Mouse (Mus musculus) spleen, postnatal 10 days (tissue): Measurements from ENCODE around the gene Ksr2.

Experiments used
- DNase-seq, 2 experiments: peaks; one replicate each; pipeline ENCODE4 v3.0.0; 2021 to 2022; ENCODE audit warnings: low spot score in 2 of 2

The Ksr2 gene

GRCm38 (mm10) chr5:117482013-117482412 lies 68.2 kb downstream of the Ksr2 start:
- DNase-seq: no peak

GRCm38 (mm10) chr5:117485411-117485810 lies 71.6 kb downstream of the Ksr2 start:
- no peak for DNase-seq

GRCm38 (mm10) chr5:117486092-117486491 lies 72.3 kb downstream of the Ksr2 start:
- DNase-seq: no peak

GRCm38 (mm10) chr5:117488155-117488554 lies 74.4 kb downstream of the Ksr2 start:
- peak in 1 of 2 experiments; percentile 27 for DNase-seq

DNA sequence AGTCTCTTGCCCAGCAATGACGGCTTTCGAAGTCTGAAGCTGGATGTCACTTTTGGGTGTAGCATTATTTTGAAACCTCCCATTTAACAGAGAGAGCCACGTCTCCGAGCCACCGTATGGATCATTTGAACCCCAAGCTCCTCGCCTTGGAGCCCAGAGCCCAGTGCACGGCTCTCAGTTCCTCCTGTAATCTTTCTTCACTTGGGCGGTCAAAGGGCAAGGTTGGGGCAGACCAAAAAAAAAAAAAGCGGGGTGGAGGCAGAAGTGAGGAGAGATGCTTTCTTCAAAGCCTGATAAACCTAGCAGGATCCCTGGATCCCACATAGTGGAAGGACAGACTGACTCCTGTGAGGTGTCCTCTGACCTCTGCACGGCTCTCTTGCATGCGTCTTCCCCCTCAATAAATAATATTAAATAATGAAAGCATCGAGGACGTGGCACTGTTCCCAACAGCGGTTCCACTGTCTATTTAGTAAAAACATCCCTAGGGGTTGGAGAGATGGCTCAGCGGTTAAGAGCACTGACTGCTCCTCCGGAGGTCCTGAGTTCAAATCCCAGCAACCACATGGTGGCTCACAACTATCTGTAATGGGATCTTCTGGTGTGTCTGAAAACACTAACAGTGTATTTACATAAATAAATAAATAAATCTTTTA lies 75.0 kb downstream of the Ksr2 start:
- no peak for DNase-seq

DNA sequence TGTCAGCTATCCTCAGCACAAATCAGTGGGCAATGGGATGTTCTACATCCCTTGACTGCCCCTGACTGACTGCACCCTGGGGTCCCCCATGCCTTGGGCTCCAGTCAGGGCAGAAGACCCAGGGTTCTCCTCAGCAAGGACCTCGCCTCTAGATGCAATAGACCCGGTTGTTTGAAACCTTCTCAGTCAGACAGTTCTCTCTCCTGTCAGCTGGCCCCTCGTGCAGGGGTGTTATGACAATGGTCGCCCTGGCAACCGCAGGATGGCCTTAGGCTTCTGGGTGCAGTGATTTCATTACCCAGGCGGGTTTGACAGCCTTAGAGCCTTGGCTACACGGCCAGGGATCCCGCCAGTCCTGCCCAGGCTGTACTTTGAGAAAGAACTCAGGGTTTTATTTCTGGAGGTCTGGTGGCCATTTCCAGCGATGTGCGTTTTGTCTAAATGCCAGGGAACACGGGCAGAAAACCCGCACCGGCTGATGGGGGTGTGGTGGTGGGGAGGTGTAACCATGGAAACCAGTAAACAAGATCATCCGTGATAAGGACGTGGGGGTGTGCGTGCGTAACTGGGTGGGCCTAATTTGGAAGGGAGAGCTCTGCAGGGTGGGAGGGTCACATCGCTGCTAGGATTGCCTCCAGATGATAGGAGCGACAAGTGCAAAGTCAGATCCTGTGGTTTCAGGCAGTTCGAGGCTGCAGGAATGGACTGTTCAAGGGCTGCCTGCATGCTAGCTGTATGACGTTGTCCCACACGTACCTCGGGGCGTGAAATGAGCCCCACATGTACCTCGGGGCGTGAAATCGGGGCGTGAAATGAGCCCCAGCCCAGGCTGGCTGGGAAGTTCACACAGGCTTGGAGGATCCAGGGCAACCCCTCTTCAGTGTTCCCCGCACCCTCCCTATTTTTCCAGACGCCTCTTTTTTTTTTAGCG lies 79.4 kb downstream of the Ksr2 start:
- DNase-seq: no peak

DNA sequence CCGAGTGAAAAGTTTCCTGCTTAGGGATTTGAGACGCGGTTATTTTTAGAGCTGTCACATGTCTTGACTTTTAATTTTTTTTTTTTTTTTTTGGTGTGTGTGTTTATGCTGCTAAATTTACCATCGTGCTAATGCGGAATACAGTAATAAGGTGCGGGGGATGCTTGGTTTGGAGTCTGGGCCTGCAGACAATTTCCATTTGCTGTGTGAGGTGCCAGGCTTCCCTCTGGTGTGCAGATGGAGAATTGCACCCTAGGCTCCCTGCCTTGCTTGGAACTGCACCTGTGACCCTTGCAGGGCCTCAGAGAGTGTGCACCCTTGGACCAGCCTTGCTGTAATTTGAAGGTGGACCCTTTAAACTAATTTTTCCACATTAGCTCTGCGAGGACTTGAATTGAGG lies 80.1 kb downstream of the Ksr2 start:
- peak in 1 of 2 experiments; percentile 58 for DNase-seq

GRCm38 (mm10) chr5:117497084-117497483 lies 83.3 kb downstream of the Ksr2 start:
- DNase-seq: peak in 1 of 2 experiments; percentile 62

DNA sequence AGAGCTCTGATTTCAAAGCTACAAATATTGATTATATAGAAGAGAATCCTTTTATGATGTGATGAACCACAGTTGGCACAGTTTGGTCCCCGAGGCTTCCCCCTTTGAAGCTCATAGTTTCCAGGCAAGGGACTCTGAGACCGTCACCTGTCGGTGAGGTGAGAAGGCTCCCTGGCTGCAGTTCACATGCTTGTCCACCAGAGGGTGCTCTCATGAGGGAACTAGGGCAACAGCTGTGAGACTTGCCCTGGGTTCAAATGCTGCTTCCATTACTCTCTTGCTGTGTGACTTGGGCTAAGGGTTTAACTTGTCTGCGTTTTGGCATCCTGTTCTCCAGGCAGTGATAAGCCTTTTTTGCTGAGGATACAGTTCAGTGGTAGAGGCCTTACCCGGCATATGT lies 88.8 kb downstream of the Ksr2 start:
- peak; percentile 28 to 60 for DNase-seq

DNA sequence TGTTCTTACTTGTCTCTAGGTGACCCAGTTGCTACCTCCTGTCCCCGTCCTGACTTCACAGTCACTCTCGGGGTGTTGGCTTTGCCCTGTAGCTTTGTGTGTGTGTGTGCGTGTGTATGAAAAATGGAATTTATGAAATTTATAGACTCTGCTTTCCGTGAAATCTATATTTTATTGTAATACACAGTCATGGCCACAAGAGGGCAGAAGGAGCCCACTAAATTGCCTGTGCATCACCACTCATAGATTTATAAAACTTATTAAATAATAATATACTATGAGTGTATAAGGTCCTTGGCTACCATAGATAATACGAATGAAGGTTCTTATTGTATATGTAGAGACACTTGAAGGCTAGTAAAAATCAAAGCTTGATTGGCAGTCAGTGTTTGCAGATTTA lies 90.6 kb downstream of the Ksr2 start:
- DNase-seq: no peak

GRCm38 (mm10) chr5:117505204-117505603 lies 91.4 kb downstream of the Ksr2 start:
- peak; percentile 41 to 76 for DNase-seq

GRCm38 (mm10) chr5:117505769-117506168 lies 92.0 kb downstream of the Ksr2 start:
- no peak for DNase-seq

GRCm38 (mm10) chr5:117506406-117506805 lies 92.6 kb downstream of the Ksr2 start:
- DNase-seq: peak; percentile 47 to 74

DNA sequence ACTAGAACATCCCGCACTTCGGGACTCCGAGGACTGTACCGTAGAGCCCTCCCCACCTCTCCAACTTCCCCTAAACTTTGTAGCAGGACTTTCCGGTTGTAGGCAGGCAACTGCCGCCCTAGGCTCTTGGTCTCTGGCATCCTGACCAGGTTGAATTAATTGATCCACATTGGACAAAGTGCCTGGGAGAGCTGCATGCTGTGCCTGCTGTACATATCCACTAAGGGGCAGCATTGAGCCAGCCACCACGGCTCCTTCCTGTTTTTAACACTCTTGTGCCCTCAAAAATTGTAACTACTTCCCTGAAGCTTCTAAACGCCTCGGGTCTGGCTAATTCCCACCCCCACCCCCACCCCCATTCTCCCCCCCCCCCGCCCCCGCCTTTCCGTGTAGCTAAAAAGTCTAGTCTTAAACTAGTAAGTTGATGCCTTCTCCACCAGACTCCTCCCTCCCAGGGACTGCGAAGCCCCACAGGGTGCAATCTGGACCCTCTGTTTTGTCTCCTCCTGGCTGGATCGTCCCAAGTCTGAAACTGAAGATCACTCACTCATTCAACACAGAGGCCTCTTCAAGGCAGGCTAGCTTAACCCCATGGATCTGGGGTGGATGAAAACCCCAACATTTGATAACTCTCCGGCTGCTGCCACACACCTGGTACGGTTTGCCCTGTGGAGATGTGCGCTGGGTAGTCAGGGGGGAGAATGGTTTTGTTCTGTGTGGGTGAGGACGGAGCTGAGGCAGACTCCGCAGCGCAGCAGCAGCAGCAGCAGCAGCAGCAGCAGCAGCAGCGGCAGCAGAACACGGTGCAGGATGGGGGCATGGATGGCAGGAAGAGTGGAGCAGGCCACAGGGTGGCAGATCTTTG lies 95.9 kb downstream of the Ksr2 start:
- peak in 1 of 2 experiments; percentile 54 for DNase-seq

DNA sequence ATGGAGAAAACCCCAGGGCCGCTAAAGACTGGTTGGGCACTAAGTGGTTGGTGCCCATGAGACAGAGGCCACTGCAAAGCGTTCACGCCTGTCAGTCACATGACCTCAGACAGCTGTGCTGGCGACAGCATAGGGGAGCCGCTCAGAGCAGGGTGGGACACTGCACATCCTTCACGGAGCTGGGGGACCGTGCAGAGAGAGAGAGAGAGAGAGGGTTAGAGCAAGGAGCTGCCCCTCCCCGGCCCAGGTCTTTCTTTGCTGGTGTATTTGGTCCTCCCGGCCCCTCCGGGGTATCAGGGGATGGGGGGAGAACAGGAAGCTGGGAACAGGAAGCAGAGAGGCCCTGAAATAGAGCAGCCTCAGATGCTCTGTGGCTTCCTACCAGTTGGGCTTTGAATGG lies 97.1 kb downstream of the Ksr2 start:
- no peak for DNase-seq

DNA sequence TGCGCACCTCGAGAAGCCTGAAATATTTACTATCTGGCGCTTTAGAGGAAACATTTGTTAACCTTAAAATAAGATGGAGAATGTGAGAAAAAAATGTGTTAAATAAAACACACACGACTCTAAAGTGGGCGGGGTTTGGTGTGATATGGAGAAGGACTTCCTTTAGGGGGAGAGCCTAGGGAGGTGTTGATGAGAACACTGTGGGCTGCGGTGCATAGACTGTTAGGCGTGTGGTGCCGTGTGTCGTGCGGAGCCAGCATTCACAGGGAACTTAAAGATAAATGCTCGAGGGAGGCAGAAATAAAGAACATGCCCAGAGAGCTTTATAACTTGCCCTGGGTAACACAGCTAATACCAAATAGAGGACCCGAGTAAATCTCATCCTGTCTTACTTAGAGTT lies 101.6 kb downstream of the Ksr2 start:
- DNase-seq: no peak

DNA sequence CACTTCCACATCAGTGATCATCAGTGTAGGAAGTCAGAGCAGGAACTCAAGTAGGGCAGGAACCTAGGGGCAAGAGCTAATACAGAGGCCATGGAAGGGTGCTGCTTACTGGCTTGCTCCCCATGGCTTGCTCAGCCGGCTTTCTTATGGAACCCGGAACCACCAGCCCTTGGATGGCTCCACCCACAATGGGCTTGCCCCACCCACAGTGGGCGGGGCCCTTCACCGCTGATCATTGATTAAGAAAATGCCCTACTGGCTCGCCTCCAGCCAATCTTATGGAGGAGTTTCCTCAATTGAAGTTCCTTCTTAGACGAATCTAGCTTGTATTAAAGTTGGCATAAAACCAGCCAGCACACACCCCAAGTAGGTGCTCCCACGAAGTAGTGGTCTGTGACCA lies 102.1 kb downstream of the Ksr2 start:
- DNase-seq: no peak

DNA sequence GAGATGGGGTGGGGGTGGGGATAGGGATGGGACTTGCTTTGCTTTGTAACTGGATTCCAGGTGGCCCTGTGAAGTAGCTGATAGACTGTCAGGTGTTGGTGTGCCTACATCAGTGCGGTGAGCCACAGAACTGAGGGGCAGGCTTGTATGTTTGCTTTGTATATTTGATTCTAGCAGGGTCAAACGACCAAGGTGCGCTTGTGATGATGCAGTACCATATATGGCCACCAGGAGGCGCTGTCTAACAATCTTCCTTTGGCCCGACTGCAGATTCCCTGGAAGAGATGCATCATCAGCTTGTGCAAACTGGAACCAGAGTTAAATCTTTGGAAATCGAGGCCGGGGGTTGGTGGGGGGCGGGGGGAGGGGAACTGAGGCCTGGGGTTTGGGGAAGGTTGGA lies 102.8 kb downstream of the Ksr2 start:
- peak; percentile 44 to 66 for DNase-seq

- no peak for DNase-seq
These were observed 106.2 kb downstream of the Ksr2 start for GRCm38 (mm10) chr5:117519858-117520495.

GRCm38 (mm10) chr5:117521156-117521555 lies 107.4 kb downstream of the Ksr2 start:
- no peak for DNase-seq

DNA sequence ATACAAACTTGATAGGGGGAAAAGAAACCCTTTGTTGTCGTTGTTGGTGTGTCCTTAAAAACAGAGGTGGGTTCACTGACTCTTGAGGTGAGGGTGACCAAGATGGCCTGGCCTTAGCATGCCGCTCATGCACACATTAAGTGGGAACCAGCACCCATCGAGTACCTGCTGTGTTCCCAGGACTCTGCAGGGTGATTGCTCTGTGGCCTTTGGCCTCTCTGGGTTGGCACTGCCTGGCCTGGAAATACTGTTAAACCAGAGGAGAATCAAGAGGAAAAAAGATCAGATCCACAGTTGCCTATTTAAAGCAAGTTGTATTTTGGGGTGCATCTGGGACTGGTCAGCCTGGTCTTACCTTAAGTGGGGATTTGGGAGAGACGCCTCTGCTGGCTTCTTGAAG lies 107.9 kb downstream of the Ksr2 start:
- no peak for DNase-seq

- no peak for DNase-seq
These were observed 108.7 kb downstream of the Ksr2 start for GRCm38 (mm10) chr5:117522471-117522870.
